Mouse (Mus musculus) megakaryocyte, embryonic 14.5 days (primary cell): Measurements from ENCODE around the gene Edem1.

Experiments used
- FLI1 ChIP-seq: IDR thresholded peaks from 2 replicates; pipeline ENCODE4 v1.6.1; 2012; ENCODE audit warnings: low read length, inconsistent platforms, mixed read lengths
- GATA1 ChIP-seq: IDR thresholded peaks from 3 replicates; pipeline ENCODE4 v1.6.1; 2012; ENCODE audit warnings: mixed read lengths, low read length, inconsistent platforms, borderline replicate concordance

GRCm38 (mm10) chr6:108875344-108875743 is 46.9 kb downstream of the Edem1 start:
- no peak for TF ChIP-seq FLI1
- no peak for TF ChIP-seq GATA1
